In the genomic region with DNA sequence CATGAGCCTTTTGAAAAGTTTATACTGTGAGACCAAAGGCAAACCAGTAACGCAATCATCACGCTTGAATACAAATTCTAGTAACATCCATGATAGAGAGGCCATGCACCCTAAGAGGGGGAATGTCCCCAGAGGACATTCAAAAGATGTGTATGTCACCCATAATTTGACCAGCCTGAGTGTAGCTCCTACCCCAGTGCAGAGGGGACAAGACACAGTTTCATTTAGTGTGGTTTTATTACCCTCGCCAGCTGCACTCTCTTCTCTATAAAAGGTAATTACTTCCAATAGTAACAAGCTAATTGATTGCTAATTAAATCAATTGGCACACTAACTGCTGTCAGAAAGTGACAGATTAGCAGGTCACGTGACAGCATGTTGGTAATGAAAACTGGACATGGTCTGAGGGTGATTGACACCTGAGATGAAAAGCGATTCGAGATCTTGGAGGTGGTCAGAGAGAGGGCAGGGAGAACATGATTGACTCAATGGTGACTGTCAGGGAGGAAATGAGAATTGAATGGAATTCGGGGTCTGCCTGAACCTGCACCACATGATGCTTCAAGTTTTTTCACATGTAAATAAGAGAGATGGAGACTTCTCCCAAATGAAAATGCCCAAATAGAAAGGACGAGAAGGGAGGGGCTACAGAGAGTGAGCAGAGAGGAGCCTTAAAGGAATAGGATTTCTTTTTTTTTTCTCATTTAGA, we compare ENCODE assay signal across 21 mouse cellular contexts.
DNase-seq lines count a peak whose midpoint lies in the region; ATAC-seq and TF ChIP-seq lines count a peak whose summit lies in the region.
"Had no signal": no experiment of that assay in that cellular context is flagged by ENCODE, and none has a peak within 500 bp of the region (broad histone marks: within the 10 kb centered on the region; RNA-seq: fewer than 3 reads in every experiment).

No protein-coding gene starts in this region.

- no peak overlapping the region for H3K4me3 ChIP-seq in neural tube, embryonic 11.5 days (ENCODE audit: low read depth, low read length)
- H3K4me3 ChIP-seq in forebrain, embryonic 13.5 days = no peak overlapping the region
- H3K4me3 ChIP-seq in hindbrain, embryonic 14.5 days (replicated peaks; ENCODE audit: low read length) = no peak overlapping the region
- H3K4me3 ChIP-seq in left cerebral cortex, adult 2 months = no peak overlapping the region
- H3K4me3 ChIP-seq: limb, embryonic 15.5 days; liver, embryonic 15.5 days; myocyte had no signal

- WGBS in neural tube, embryonic 11.5 days = 32% methylated on average over 8 of the region's 8 CpGs
- 32% methylated on average over 8 of the region's 8 CpGs for WGBS in forebrain, embryonic 13.5 days
- 19% methylated on average over 8 of the region's 8 CpGs for WGBS in hindbrain, embryonic 14.5 days

- no peak overlapping the region for H3K27ac ChIP-seq in neural tube, embryonic 11.5 days (ENCODE audit: low read depth, low read length)
- H3K27ac ChIP-seq in forebrain, embryonic 13.5 days = no peak overlapping the region
- no peak overlapping the region for H3K27ac ChIP-seq in hindbrain, embryonic 14.5 days
- H3K27ac ChIP-seq in left cerebral cortex, adult 2 months = no peak overlapping the region
- H3K27ac ChIP-seq: kidney, postnatal 0 days; limb, embryonic 15.5 days; liver, embryonic 15.5 days; macrophage had no signal

- DNase-seq in neural tube, embryonic 11.5 days (ENCODE audit: low spot score) = peak; percentile 14
- no peak for DNase-seq in neural tube, embryonic 10.5 days (ENCODE audit: extremely low spot score, low spot score)
- DNase-seq in hindbrain, embryonic 14.5 days (ENCODE audit: low spot score) = no peak
- no peak for DNase-seq in urinary bladder, adult 18-20 months (ENCODE audit: low spot score in 2 of 2)
- DNase-seq in left cerebral cortex, adult 2 months (ENCODE audit: extremely low spot score in 1 of 2, low spot score in 2 of 2) = no peak
- DNase-seq in gastrocnemius, postnatal 25 days = no peak
- DNase-seq: adrenal gland, postnatal 10 days; cerebellum, adult 11 months; cerebellum, postnatal 25 days; gastrocnemius, postnatal 14 days; kidney, adult 18-20 months; midbrain, embryonic 14.5 days; right cerebral cortex, adult 18-20 months; thymus, postnatal 14 days had no signal

- ATAC-seq in neural tube, embryonic 11.5 days (ENCODE audit: insufficient read depth, low FRiP score, low TSS enrichment) = peak; percentile 68
- peak; percentile 77 for ATAC-seq in forebrain, embryonic 13.5 days
- ATAC-seq in hindbrain, embryonic 14.5 days (ENCODE audit: low FRiP score) = peak; percentile 51; the same call in 1 of the 2 replicates
- ATAC-seq: activated CD4-positive, CD25-positive, alpha-beta regulatory T cell, adult 4 months had no signal

- intact Hi-C loops in left cerebral cortex, adult 2 months (cut with DNase I) = no loop called here

- no peak overlapping the region for H3K4me2 ChIP-seq in neural tube, embryonic 11.5 days (ENCODE audit: low read depth)
- no peak overlapping the region for H3K4me2 ChIP-seq in forebrain, embryonic 13.5 days
- H3K4me2 ChIP-seq in hindbrain, embryonic 14.5 days (replicated peaks) = no peak overlapping the region
- H3K4me2 ChIP-seq: limb, embryonic 15.5 days; liver, embryonic 15.5 days had no signal

- H3K4me1 ChIP-seq in neural tube, embryonic 11.5 days (ENCODE audit: control insufficient read depth, insufficient read depth, low read length) = no peaks in the 10 kb centered on the region
- H3K4me1 ChIP-seq in forebrain, embryonic 13.5 days = peaks cover 12% of the 10 kb centered on the region
- H3K4me1 ChIP-seq in hindbrain, embryonic 14.5 days (replicated peaks; ENCODE audit: control insufficient read depth, insufficient read depth, low read length) = no peaks in the 10 kb centered on the region
- H3K4me1 ChIP-seq: limb, embryonic 15.5 days; liver, embryonic 15.5 days had no signal

- no peak for TF ChIP-seq CTCF in left cerebral cortex, adult 2 months (IDR thresholded peaks at IDR 0.05)

- no peaks in the 10 kb centered on the region for H3K9me3 ChIP-seq in neural tube, embryonic 11.5 days (ENCODE audit: control insufficient read depth, low read length)
- no peaks in the 10 kb centered on the region for H3K9me3 ChIP-seq in forebrain, embryonic 13.5 days (replicated peaks)
- H3K9me3 ChIP-seq in hindbrain, embryonic 14.5 days (ENCODE audit: control insufficient read depth, low read length) = no peaks in the 10 kb centered on the region
- H3K9me3 ChIP-seq: limb, embryonic 15.5 days; liver, embryonic 15.5 days had no signal

- no peaks in the 10 kb centered on the region for H3K27me3 ChIP-seq in neural tube, embryonic 11.5 days (ENCODE audit: control insufficient read depth, insufficient read depth, low read length)
- H3K27me3 ChIP-seq in forebrain, embryonic 13.5 days = no peaks in the 10 kb centered on the region
- H3K27me3 ChIP-seq in hindbrain, embryonic 14.5 days (ENCODE audit: control insufficient read depth, insufficient read depth, low read length) = 0 out of 2 replicates have a peak, but pooled peaks cover 4% of the 10 kb centered on the region
- H3K27me3 ChIP-seq: limb, embryonic 15.5 days; liver, embryonic 15.5 days had no signal

- no peaks in the 10 kb centered on the region for H3K36me3 ChIP-seq in neural tube, embryonic 11.5 days (ENCODE audit: control insufficient read depth, insufficient read depth, low read length)
- no peaks in the 10 kb centered on the region for H3K36me3 ChIP-seq in forebrain, embryonic 13.5 days (ENCODE audit: poor library complexity, severe bottlenecking)
- no peaks in the 10 kb centered on the region for H3K36me3 ChIP-seq in hindbrain, embryonic 14.5 days (replicated peaks; ENCODE audit: control insufficient read depth, insufficient read depth)
- H3K36me3 ChIP-seq: limb, embryonic 15.5 days; liver, embryonic 15.5 days had no signal

- no peak overlapping the region for H3K9ac ChIP-seq in neural tube, embryonic 11.5 days (ENCODE audit: low read length)
- no peak overlapping the region for H3K9ac ChIP-seq in forebrain, embryonic 13.5 days
- no peak overlapping the region for H3K9ac ChIP-seq in hindbrain, embryonic 14.5 days
- H3K9ac ChIP-seq: limb, embryonic 15.5 days; liver, embryonic 15.5 days had no signal
